Mouse (Mus musculus): ENCODE measurements at regions not wholly inside any gene's neighbourhood (a gene's known extent, or its start where the extent isn't known, plus 50 kb on each side); places are given as distances from the start of the nearest gene placed in this dataset.

DNA sequence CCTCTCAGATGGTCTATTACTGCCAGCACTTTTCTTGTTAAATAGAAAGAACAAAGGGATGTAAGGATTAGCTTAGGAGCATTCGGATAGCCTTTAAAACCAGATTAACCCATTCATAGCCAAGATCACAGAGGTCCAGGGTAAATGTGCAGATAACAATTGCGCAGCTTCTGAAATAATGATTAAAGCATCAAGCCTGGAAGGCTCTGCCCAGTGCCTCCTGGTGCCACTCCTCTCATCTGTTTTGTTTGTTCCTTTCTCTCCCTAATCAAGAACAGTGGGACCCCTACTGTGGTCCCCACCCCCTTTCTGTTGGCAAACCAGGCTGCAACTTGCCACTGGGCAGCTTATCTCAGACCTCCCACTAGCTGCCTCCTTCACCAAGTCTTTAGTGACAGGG is 131.8 kb upstream of the Egln3 start:
- no peaks in the 10 kb centered on the region for H3K4me1 ChIP-seq (ENCODE audit: insufficient read depth, low read length)
- no peak overlapping the region for H3K4me2 ChIP-seq (ENCODE audit: low read depth, low read length)
- WGBS, result 19% methylated on average over 2 of the region's 2 CpGs
- no peaks in the 10 kb centered on the region for H3K9me3 ChIP-seq (ENCODE audit: low read length)
- no peaks in the 10 kb centered on the region for H3K36me3 ChIP-seq (ENCODE audit: insufficient read depth, low read length)
- no peak for TF ChIP-seq CTCF (IDR thresholded peaks at IDR 0.05; ENCODE audit: low read depth)
- no peak overlapping the region for H3K27ac ChIP-seq
- ATAC-seq, result no peak
- DNase-seq (ENCODE audit: low spot score), result no peak
- no peak overlapping the region for H3K9ac ChIP-seq (replicated peaks; ENCODE audit: low read length)
- no peaks in the 10 kb centered on the region for H3K27me3 ChIP-seq (ENCODE audit: insufficient read depth, low read length)
- H3K4me3 ChIP-seq (ENCODE audit: low read length), result no peak overlapping the region

DNA sequence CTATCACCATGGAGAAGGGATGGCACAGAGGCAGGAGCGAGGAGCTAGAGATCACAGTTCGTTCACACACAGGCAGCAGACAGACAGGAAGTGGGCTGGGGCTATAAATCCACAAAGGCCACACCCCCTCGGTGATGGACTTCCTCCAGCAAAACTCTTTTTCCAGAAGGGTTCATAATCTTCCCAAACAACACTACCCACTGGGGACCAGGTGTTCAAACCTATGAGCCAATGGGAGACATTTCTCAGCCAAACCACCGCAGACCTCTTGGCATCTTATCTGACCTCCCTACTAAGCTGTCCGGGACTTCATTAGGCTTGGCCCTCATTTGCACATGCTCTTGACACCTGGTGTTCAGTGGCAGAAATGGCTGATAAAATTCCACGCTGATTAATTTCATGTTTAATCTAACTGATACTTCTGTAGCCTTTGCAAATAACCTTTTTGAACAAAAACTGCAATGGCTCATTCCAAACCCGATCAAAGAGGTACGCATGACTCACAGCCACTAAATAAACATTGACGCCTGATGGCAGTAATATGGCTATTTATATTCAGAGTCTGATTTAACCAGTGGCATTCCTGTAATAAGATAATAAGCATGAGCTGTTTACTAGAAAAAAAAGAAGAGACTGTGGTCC is 131.0 kb upstream of the Egln3 start:
- peak; percentile 66; the same call in 1 of the 2 replicates for ATAC-seq
- H3K4me2 ChIP-seq (ENCODE audit: low read depth, low read length), result no peak overlapping the region
- DNase-seq (ENCODE audit: low spot score), result peak; percentile 61

DNA sequence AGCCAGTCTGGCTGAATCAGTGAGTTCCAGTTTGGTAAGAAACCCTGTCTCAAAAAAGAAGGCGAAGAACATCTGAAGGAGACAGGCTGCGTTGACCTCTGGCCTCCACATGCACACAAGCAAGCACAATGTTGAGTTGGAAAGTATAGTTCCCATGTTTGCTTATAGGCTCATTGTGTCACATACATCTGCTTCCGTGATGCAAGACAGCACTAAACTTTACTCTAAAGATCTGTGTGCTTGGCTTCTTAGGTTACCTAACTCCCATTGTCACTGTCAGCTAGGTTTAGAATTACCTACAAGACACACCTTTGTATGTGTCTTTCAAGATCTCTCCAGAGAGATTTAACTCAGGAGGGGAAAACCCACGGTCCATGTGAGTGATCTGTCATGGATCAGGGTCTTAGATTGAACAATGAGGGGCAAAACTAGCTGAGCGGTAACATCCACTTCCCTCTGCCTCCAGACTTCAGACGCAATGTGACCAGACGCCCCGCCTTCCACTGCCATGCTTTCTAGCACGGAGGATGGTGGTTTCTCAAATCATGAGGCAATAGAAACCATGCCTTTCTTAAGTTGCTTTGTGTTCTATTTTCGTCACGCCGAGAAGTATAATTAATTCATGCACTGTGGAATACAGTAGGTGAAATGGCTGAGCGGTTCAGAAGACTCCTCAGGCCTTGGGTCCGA is 130.1 kb upstream of the Egln3 start:
- H3K9ac ChIP-seq (replicated peaks; ENCODE audit: low read length), result no peak overlapping the region
- ATAC-seq (no peak), DNase-seq (ENCODE audit: low spot score) (no peak)
- H3K4me2 ChIP-seq (ENCODE audit: low read depth, low read length), result no peak overlapping the region
- H3K4me3 ChIP-seq (ENCODE audit: low read length), result no peak overlapping the region
- no peaks in the 10 kb centered on the region for H3K9me3 ChIP-seq (ENCODE audit: low read length)
- TF ChIP-seq CTCF (IDR thresholded peaks at IDR 0.05; ENCODE audit: low read depth), result no peak
- H3K4me1 ChIP-seq (ENCODE audit: insufficient read depth, low read length), result no peaks in the 10 kb centered on the region
- no peaks in the 10 kb centered on the region for H3K36me3 ChIP-seq (ENCODE audit: insufficient read depth, low read length)
- 85% methylated on average over 14 of the region's 14 CpGs for WGBS
- no peak overlapping the region for H3K27ac ChIP-seq
- H3K27me3 ChIP-seq (ENCODE audit: insufficient read depth, low read length), result no peaks in the 10 kb centered on the region

More for the DNA sequence above, 131.0 kb upstream of the Egln3 start:
- Histone ChIP-seq H3K27me3 (ENCODE audit: insufficient read depth, low read length) (no peaks in the 10 kb centered on the region), H3K4me1 (ENCODE audit: insufficient read depth, low read length) (no peaks in the 10 kb centered on the region), H3K9me3 (ENCODE audit: low read length) (no peaks in the 10 kb centered on the region), H3K9ac (replicated peaks; ENCODE audit: low read length) (no peak overlapping the region), H3K27ac (no peak overlapping the region), H3K36me3 (ENCODE audit: insufficient read depth, low read length) (no peaks in the 10 kb centered on the region), H3K4me3 (ENCODE audit: low read length) (no peak overlapping the region)
- WGBS, result 34% methylated on average over 9 of the region's 9 CpGs
- TF ChIP-seq CTCF (IDR thresholded peaks at IDR 0.05; ENCODE audit: low read depth), result no peak

DNA sequence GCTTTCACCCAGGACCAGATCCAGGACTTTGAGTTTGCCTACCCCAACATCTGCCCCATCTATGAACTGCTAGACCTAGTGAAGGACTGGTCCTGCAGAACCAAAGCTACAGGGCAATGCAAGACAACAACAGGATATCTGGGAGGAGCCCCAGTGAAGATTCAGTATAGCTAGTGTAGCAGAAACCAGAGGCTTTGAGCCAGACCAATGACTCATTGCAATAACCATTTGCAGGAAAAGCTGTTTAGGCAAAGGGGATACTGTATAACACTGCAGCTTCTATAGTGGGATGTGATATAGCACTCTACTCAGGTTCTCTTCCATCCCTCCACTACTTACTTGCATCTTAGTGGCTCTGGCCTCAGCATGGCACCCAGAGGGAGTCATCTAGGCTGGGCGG is 123.8 kb upstream of the Egln3 start:
- Histone ChIP-seq H3K4me1 (ENCODE audit: insufficient read depth, low read length) (no peaks in the 10 kb centered on the region), H3K9me3 (ENCODE audit: low read length) (no peaks in the 10 kb centered on the region), H3K9ac (replicated peaks; ENCODE audit: low read length) (no peak overlapping the region), H3K4me3 (ENCODE audit: low read length) (no peak overlapping the region), H3K27me3 (ENCODE audit: insufficient read depth, low read length) (no peaks in the 10 kb centered on the region), H3K4me2 (ENCODE audit: low read depth, low read length) (no peak overlapping the region), H3K27ac (no peak overlapping the region), H3K36me3 (ENCODE audit: insufficient read depth, low read length) (no peaks in the 10 kb centered on the region)
- TF ChIP-seq CTCF (IDR thresholded peaks at IDR 0.05; ENCODE audit: low read depth), result no peak
- DNase-seq (ENCODE audit: low spot score) (no peak), ATAC-seq (no peak)
- WGBS, result 78% methylated on average over 1 of the region's 1 CpGs

DNA sequence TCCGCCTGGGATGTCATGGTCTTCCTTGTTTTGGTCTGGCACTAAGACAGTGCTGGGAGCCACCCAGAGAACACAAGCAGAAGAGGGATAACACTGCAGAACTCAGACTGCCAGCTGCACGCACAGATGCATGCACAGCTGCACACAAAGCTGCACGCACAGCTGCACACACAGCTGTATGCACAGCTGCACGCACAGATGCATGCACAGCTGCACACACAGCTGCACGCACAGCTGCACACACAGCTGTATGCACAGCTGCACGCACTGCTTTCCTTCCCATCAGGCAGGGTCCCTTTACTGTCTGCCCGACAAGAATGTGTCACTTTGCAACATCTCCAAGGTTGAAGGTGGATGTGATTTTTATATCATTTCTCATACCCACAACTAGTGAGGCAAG is 122.9 kb upstream of the Egln3 start:
- H3K36me3 ChIP-seq (ENCODE audit: insufficient read depth, low read length), result no peaks in the 10 kb centered on the region
- ATAC-seq (no peak), DNase-seq (ENCODE audit: low spot score) (no peak)
- WGBS, result 64% methylated on average over 7 of the region's 7 CpGs
- H3K27me3 ChIP-seq (ENCODE audit: insufficient read depth, low read length), result no peaks in the 10 kb centered on the region
- no peak overlapping the region for H3K9ac ChIP-seq (replicated peaks; ENCODE audit: low read length)
- H3K4me3 ChIP-seq (ENCODE audit: low read length), result no peak overlapping the region
- no peak overlapping the region for H3K4me2 ChIP-seq (ENCODE audit: low read depth, low read length)
- H3K9me3 ChIP-seq (ENCODE audit: low read length), result no peaks in the 10 kb centered on the region
- no peak for TF ChIP-seq CTCF (IDR thresholded peaks at IDR 0.05; ENCODE audit: low read depth)
- no peaks in the 10 kb centered on the region for H3K4me1 ChIP-seq (ENCODE audit: insufficient read depth, low read length)
- H3K27ac ChIP-seq, result no peak overlapping the region

DNA sequence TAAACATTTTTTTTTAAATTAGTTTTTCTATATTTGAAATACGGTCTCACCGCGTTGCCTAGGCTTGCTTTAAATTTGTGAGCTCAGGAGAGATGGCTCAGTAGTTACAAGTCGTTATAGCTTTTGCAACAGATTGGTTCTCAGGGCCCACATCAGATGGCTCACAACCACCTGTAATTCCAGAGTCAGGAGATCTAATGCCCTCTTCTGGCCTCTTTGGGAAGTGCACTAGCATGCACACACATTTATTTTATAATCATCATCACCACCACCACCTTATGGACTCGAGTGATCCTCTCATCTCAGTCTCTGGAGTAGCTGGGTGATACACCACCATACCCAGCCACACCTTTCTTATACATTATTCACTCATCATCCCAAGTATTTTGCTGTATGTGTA is 116.9 kb upstream of the Egln3 start:
- no peaks in the 10 kb centered on the region for H3K4me1 ChIP-seq (ENCODE audit: insufficient read depth, low read length)
- 92% methylated on average over 5 of the region's 5 CpGs for WGBS
- no peaks in the 10 kb centered on the region for H3K9me3 ChIP-seq (ENCODE audit: low read length)
- ATAC-seq, result no peak
- DNase-seq (ENCODE audit: low spot score), result no peak
- TF ChIP-seq CTCF (IDR thresholded peaks at IDR 0.05; ENCODE audit: low read depth), result no peak
- no peak overlapping the region for H3K4me2 ChIP-seq (ENCODE audit: low read depth, low read length)
- H3K9ac ChIP-seq (replicated peaks; ENCODE audit: low read length), result no peak overlapping the region
- no peaks in the 10 kb centered on the region for H3K36me3 ChIP-seq (ENCODE audit: insufficient read depth, low read length)
- H3K27me3 ChIP-seq (ENCODE audit: insufficient read depth, low read length), result peaks cover 3% of the 10 kb centered on the region; the same call in 1 of the 2 replicates
- no peak overlapping the region for H3K27ac ChIP-seq
- no peak overlapping the region for H3K4me3 ChIP-seq (ENCODE audit: low read length)

DNA sequence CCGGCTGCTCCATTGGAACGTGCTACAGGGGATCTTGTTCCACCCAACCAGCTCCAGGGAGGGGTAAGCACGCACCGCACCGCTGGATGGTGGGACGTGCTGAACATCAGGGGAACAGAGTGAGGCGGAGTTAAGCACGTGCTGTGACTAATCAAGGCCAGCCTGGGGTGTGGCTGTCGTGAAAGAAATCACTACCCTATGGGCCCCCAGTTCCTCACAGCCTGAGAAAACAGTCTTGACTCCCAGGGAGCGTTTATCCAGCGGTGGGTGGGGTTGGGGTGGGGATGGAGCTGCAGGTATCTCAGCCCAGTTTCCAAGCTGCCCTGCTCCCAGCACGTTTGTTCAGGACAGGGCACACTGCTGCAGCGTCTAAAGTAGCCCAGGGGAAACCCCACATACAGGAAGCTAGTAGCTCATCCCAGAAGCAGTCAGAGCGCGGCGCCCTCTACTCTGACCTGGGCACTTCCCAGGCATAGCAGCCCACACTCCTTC is 113.4 kb upstream of the Egln3 start:
- H3K4me2 ChIP-seq (ENCODE audit: low read depth, low read length), result peak overlapping the region; percentile 36
- H3K4me3 ChIP-seq (ENCODE audit: low read length), result no peak overlapping the region
- no peak for TF ChIP-seq CTCF (IDR thresholded peaks at IDR 0.05; ENCODE audit: low read depth)
- H3K27ac ChIP-seq, result no peak overlapping the region
- no peaks in the 10 kb centered on the region for H3K9me3 ChIP-seq (ENCODE audit: low read length)
- 8% methylated on average over 16 of the region's 16 CpGs for WGBS
- no peak overlapping the region for H3K9ac ChIP-seq (replicated peaks; ENCODE audit: low read length)
- ATAC-seq (no peak), DNase-seq (ENCODE audit: low spot score) (no peak)
- H3K27me3 ChIP-seq (ENCODE audit: insufficient read depth, low read length), result peaks cover 3% of the 10 kb centered on the region; the same call in 1 of the 2 replicates
- H3K4me1 ChIP-seq (ENCODE audit: insufficient read depth, low read length), result peaks cover 6% of the 10 kb centered on the region
- no peaks in the 10 kb centered on the region for H3K36me3 ChIP-seq (ENCODE audit: insufficient read depth, low read length)

Data from hindbrain, postnatal 0 days (tissue).